Mouse (Mus musculus) bone marrow macrophage, adult 2 months (primary cell): ENCODE data around the gene Edn2.

ENCODE experiments used
- CTCF ChIP-seq: IDR thresholded peaks from 2 replicates; pipeline ENCODE4 v1.5.1; 2012; ENCODE audit warnings: low read depth, mild to moderate bottlenecking, low read length, moderate library complexity
- POLR2A ChIP-seq: IDR thresholded peaks from 2 replicates; pipeline ENCODE4 v1.6.1; 2012; ENCODE audit warnings: mild to moderate bottlenecking, low read depth, low read length, borderline replicate concordance

DNA sequence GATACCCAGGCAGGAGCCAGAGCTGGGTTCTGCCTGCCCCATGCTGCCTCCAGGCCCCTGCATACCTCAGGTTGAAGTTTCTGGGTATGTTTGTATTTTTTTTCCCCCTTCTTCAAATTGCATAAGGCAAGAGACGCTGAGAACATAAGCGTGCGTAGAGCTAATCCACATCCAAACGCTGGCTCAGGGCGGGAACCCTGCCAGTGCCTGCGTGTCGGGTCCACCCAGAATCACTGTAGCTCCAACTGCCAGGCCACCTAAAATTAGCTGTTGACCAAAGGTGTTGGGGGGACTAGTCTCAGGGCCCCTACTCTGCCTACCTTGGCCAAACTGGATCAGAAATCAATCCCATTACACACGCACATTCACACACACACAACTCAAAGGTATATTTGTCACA lies 1.6 kb downstream of the Edn2 start:
- TF ChIP-seq CTCF (no peak), POLR2A (no peak)
